Mouse (Mus musculus): ENCODE data around the gene Slc46a3.

The Slc46a3 gene

DNA sequence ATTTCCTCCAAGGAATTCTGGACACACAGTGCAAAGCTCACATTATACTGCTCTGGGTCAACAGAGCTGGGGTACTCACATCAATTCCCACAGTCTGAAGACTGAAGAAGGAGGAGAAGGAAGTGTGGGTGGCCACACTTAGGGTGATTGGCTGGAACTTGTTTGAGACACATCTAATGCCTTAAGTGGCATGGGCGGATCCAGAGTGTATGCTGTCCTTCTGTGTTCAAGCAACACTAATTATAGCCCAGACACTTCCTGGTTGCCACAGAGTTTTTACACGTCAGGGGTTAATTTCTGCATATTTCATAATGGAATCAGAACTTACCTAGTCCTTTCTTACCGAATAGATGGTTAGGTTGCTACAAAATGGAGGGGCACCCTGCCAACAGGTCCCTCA, 49.3 kb downstream of the Slc46a3 start:
- DNase-seq (ENCODE audit: low spot score), result no peak

DNA sequence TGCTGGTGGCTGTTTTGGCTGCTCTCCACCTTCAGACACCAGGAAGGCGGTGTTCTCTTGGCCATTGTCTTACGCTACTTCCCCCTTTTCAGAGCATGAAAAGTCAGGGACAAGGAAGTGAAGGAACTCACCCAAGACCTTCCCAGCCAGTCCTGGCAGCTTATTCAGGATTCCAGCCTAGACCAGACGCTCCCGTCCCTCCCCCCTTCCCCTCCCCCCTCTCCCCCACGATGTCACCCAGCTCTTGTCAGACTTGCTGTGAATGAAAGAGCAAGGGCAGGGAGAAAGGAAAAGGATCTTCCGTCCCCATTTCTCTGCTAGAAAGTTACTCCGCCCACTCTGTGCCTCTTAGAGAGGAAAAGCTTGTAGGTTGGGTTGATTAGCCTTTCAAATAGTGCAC, 51.3 kb downstream of the Slc46a3 start:
- no peak for DNase-seq (ENCODE audit: low spot score)

DNA sequence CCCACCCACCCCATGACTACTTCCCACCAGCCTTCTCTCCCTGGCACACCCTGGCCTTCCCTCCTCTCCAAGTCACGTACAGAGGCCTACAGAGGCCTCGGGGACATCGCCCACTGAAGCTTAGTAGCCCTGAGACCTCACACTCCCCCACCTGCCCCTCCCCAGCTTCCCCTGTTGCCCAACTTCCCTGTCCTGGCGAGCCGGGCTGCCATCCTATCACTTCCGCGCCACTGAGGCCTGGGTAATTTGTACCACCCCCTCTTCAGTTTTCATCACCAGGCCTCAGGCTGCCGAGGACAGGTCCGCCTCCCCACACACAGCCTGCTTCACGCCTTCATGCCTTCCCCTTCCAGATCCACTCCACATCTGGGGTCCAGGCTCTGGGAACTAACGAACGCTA, 55.2 kb downstream of the Slc46a3 start:
- no peak for DNase-seq (ENCODE audit: low spot score)

DNA sequence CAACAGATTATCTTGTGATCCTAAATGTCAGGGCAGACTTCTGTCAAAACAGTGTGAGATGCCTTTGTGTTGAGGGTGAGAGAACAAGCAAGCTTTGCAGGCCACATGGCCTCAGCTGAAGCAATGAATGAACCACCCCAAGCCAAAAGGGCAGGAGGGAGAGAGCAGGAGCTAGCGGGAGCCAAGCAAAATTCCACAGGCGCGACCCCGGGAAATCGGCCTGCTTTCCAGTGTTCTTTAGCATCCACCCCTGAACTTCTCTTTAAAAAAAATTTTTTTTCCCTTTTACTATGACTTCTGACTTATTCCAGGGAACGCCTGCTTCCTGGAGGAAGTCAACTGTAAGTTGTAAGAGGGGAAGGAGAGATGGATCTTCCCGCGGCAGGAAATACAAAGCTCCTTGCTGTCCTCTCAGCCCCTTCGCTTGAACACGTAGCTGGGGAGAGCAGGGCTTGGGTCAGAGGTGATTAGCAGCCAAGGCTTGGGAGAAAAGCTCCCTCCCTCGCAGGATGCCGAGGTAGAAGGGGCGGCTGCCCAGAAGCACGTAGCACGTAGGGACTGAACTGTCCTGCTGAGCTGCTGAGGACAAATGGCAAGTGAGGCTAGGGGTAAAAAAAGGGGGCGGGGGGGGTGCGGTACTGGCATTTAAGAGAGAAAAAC, 59.6 kb downstream of the Slc46a3 start:
- DNase-seq (ENCODE audit: low spot score), result no peak

- DNase-seq (ENCODE audit: low spot score), result no peak
These were observed 61.8 kb downstream of the Slc46a3 start for GRCm38 (mm10) chr5:147832842-147833241.

GRCm38 (mm10) chr5:147828846-147829245, 65.8 kb downstream of the Slc46a3 start:
- DNase-seq (ENCODE audit: low spot score), result no peak

All from spleen, adult 12 weeks (tissue).